Mouse (Mus musculus) gastrocnemius, adult 8-10 months (tissue): ENCODE results near the gene Wnt4. TPM values are rescaled to one million over a fixed set of nuclear protein-coding genes. Genes with fewer than 3 reads are reported as not detected.

Experiments used
- DNase-seq, 2 experiments: peaks; one replicate each; pipeline ENCODE4 v3.0.0; 2022; ENCODE audit warnings: low spot score in 2 of 2
- total RNA-seq, 4 experiments: library from RNA; stranded (reverse); gene quantifications; 2 replicates each; pipeline ENCODE4 v1.2.4; 2022

Gene Wnt4
- total RNA-seq, 4 experiments from 2014 or later = 12.3 to 17.7 (median 14.3) TPM

GRCm38 (mm10) chr4:137305831-137306576 is 28.7 kb downstream of the Wnt4 start:
- DNase-seq = no peak

- DNase-seq = no peak
Observed at GRCm38 (mm10) chr4:137306577-137306888, 29.2 kb downstream of the Wnt4 start.

- DNase-seq = no peak
Observed at GRCm38 (mm10) chr4:137306991-137307706, 29.9 kb downstream of the Wnt4 start.

GRCm38 (mm10) chr4:137308377-137308776 is 31.1 kb downstream of the Wnt4 start:
- no peak for DNase-seq

- no peak for DNase-seq
Observed at GRCm38 (mm10) chr4:137313511-137313910, 36.2 kb downstream of the Wnt4 start.

- peak in 1 of 2 experiments; percentile 42 for DNase-seq
Observed at GRCm38 (mm10) chr4:137314561-137314960, 37.3 kb downstream of the Wnt4 start.

- DNase-seq = no peak
Observed at GRCm38 (mm10) chr4:137315061-137315460, 37.8 kb downstream of the Wnt4 start.

GRCm38 (mm10) chr4:137316027-137316770 is 38.9 kb downstream of the Wnt4 start:
- DNase-seq = no peak

GRCm38 (mm10) chr4:137324926-137325325 is 47.6 kb downstream of the Wnt4 start:
- DNase-seq = no peak

GRCm38 (mm10) chr4:137326494-137326893 is 49.2 kb downstream of the Wnt4 start:
- no peak for DNase-seq

GRCm38 (mm10) chr4:137332051-137332450 is 54.8 kb downstream of the Wnt4 start:
- DNase-seq = no peak

- DNase-seq = no peak
Observed at GRCm38 (mm10) chr4:137336468-137336867, 59.2 kb downstream of the Wnt4 start.

- no peak for DNase-seq
Observed at GRCm38 (mm10) chr4:137339415-137339814, 62.1 kb downstream of the Wnt4 start.

- DNase-seq = no peak
Observed at GRCm38 (mm10) chr4:137342816-137343215, 65.5 kb downstream of the Wnt4 start.

GRCm38 (mm10) chr4:137345112-137345511 is 67.8 kb downstream of the Wnt4 start:
- DNase-seq = no peak

GRCm38 (mm10) chr4:137345790-137346189 is 68.5 kb downstream of the Wnt4 start:
- DNase-seq = no peak

Other genes with a start within 250 kb of the Wnt4 start
- 10 to 100 TPM in 1 of 4 experiments, 1 to 10 TPM in 3; 6.7 to 10.3 (median 8.5) TPM for gene Zbtb40, start 228.7 kb upstream of the Wnt4 start, total RNA-seq
- 100 to 1,000 TPM; 173 to 188 (median 177) TPM for gene Cdc42, start 80.2 kb downstream of the Wnt4 start, total RNA-seq
- not detected for gene Cela3a, start 132.3 kb downstream of the Wnt4 start, total RNA-seq
- not detected for gene Cela3b, start 153.1 kb downstream of the Wnt4 start, total RNA-seq
- gene 1700013G24Rik, start 175.8 kb downstream of the Wnt4 start, total RNA-seq = not detected
- 10 to 100 TPM; 42.0 to 54.1 (median 50.0) TPM for gene Hspg2, start 191.3 kb downstream of the Wnt4 start, total RNA-seq